10 mouse cellular contexts compared by ENCODE assay signal in the genomic region with DNA sequence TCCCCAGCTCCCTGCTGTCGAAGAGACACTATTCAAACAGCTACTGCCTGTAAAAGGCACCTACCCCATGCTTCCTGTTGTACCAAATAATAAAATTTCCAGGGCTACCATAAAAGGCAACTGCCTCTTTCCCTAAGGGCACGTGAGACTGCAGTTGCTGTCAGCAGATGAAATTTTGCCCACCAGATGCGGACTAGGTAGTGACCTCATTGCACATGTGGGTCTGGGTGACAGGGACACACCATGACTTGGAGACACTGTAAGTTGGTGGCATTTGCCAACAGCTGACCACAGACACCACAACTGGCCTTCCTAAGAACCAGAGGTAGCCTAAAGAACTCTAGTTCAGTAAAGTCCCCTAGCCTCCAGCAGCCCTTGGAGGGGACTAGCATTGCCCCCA. TPM values are rescaled to one million over a fixed set of nuclear protein-coding genes. Genes with fewer than 3 reads are reported as not detected.
DNase-seq lines count a peak whose midpoint lies in the region; ATAC-seq lines count a peak whose summit lies in the region.
"Had no signal": no experiment of that assay in that cellular context is flagged by ENCODE, and none has a peak within 500 bp of the region (broad histone marks: within the 10 kb centered on the region; RNA-seq: fewer than 3 reads in every experiment).

No protein-coding gene starts in this region.

- peak; percentile 10 for ATAC-seq in megakaryocyte, adult 5-6 weeks (ENCODE audit: poor library complexity, severe bottlenecking)

- H3K36me3 ChIP-seq in heart, embryonic 10.5 days: no peaks in the 10 kb centered on the region
- H3K36me3 ChIP-seq: forebrain, embryonic 12.5 days had no signal

- no peaks in the 10 kb centered on the region; the same call in 1 of the 2 replicates for H3K27me3 ChIP-seq in heart, embryonic 10.5 days (ENCODE audit: insufficient read depth, poor library complexity, severe bottlenecking)
- H3K27me3 ChIP-seq: forebrain, embryonic 12.5 days had no signal

- 62% methylated on average over 3 of the region's 3 CpGs for WGBS in heart, embryonic 10.5 days

- H3K4me3 ChIP-seq in heart, embryonic 10.5 days: no peak overlapping the region
- H3K4me3 ChIP-seq: forebrain, embryonic 12.5 days had no signal

- H3K27ac ChIP-seq in heart, embryonic 10.5 days: peak overlapping the region; percentile 79; the same call in 1 of the 2 replicates
- H3K27ac ChIP-seq: forebrain, embryonic 12.5 days had no signal

- DNase-seq in heart, embryonic 10.5 days (ENCODE audit: low spot score): no peak
- DNase-seq in heart, postnatal 25 days (ENCODE audit: low spot score): no peak
- DNase-seq in B cell, adult 2 months: peak; percentile 19 to 24
- peak; percentile 46 for DNase-seq in induced T-regulatory cell, adult 2 months (ENCODE audit: low read depth)
- DNase-seq in left cerebral cortex, adult 11 months (ENCODE audit: low spot score): no peak
- no peak for DNase-seq in thymus, adult 18-20 months
- DNase-seq in gastrocnemius, postnatal 36 days: no peak
- DNase-seq: kidney, postnatal 25 days had no signal

- H3K4me1 ChIP-seq in heart, embryonic 10.5 days: peaks cover 38% of the 10 kb centered on the region
- H3K4me1 ChIP-seq: forebrain, embryonic 12.5 days had no signal

- intact Hi-C loops in heart, postnatal 25 days (cut with DNase I): no loop called here
- intact Hi-C loops in gastrocnemius, postnatal 36 days (cut with DNase I): no loop called here

- no peaks in the 10 kb centered on the region for H3K9me3 ChIP-seq in heart, embryonic 10.5 days
- H3K9me3 ChIP-seq: forebrain, embryonic 12.5 days had no signal

RNA-seq across cellular contexts. Expression of gene Tent5c, which starts 50.0 kb away (rescaled TPM):
- 4.1 and 5.0 TPM in 2 replicates for polyA plus RNA-seq in heart, embryonic 10.5 days (2016; fragmentation: Nextera tagmentation; extraction: Ambion mirVana)
- 10 to 100 TPM; 28.5 to 62.1 TPM for total RNA-seq in heart, postnatal 25 days (2021)
- total RNA-seq in megakaryocyte, adult 5-6 weeks (2015): 1.1 and 1.8 TPM in 2 replicates
- total RNA-seq in megakaryocyte, adult 5-6 weeks (2017): 2.2 and 3.9 TPM in 2 replicates
- total RNA-seq in gastrocnemius, postnatal 36 days (2021): 1 to 10 TPM; 1.4 to 1.8 TPM

Comparison
In these comparisons a context has a peak if more than half of its experiments do, and no peak if none do; other contexts are left out.
1. DNase-seq: peak in B cell, adult 2 months (2 of 2) and induced T-regulatory cell, adult 2 months (single experiment); none in heart, embryonic 10.5 days (single experiment), heart, postnatal 25 days (single experiment), left cerebral cortex, adult 11 months (single experiment), thymus, adult 18-20 months (0 of 2) and gastrocnemius, postnatal 36 days (0 of 2).
2. RNA of gene Tent5c, which starts 50.0 kb away (total RNA-seq): 28.5 to 62.1 TPM in heart, postnatal 25 days; 1.1 to 3.9 TPM in megakaryocyte, adult 5-6 weeks and 1.4 to 1.8 TPM in gastrocnemius, postnatal 36 days; every median in the first group is over 4 times any median in the second.